Mouse (Mus musculus) neural tube, embryonic 10.5 days (tissue): ENCODE measurements at regions not wholly inside any gene's neighbourhood (a gene's known extent, or its start where the extent isn't known, plus 50 kb on each side); places are given as distances from the start of the nearest gene placed in this dataset.

ENCODE experiments used
- DNase-seq: peaks from one replicate; pipeline ENCODE4 v3.0.0-alpha.2; 2017; ENCODE audit warnings: low spot score; ENCODE audit errors: extremely low spot score

GRCm38 (mm10) chr11:64776691-64777090 lies 202.1 kb upstream of the Elac2 start:
- DNase-seq = no peak

GRCm38 (mm10) chr11:64800246-64801121 lies 178.4 kb upstream of the Elac2 start:
- peak; percentile 52 for DNase-seq

- DNase-seq = no peak
Observed at GRCm38 (mm10) chr11:64801351-64801750, 177.5 kb upstream of the Elac2 start.

GRCm38 (mm10) chr11:64805567-64805966 lies 173.3 kb upstream of the Elac2 start:
- no peak for DNase-seq

DNA sequence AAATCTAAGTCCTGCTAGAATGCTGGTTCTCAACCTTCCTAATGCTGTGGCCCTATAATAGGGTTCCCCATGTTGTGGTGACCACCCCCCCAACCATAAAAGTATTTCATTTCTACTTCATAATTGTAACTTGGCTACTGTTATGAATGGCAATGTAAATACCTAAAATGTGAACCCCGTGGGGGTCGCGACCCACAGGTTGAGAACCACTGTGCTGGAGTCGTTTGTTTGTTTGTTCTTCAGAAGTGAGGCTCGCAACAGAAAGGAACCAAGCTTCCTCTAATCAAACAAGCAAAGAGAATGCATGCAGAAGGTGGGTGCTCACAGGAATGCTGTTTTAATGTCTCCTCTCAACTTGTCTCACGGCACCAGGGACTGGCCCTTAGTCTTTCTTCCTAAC lies 166.4 kb upstream of the Elac2 start:
- no peak for DNase-seq

DNA sequence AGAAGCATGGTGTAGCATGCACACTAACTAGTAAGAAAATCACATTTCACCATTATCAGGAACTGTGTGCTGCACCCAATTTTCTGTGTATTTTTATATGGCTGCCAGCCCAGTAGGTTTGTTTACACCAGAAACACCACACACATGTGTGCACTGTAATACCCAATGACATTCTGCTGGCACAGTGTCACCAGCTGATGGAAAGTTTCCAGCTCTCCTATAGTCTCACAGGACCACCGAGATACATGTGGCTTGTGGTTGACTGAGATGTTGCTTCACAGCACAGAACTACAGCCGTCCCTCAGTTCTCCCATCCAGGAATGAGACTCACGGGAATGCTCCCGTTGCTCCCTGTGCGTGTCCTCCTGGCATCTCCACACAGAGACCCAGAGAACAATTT lies 149.4 kb upstream of the Elac2 start:
- DNase-seq = no peak

DNA sequence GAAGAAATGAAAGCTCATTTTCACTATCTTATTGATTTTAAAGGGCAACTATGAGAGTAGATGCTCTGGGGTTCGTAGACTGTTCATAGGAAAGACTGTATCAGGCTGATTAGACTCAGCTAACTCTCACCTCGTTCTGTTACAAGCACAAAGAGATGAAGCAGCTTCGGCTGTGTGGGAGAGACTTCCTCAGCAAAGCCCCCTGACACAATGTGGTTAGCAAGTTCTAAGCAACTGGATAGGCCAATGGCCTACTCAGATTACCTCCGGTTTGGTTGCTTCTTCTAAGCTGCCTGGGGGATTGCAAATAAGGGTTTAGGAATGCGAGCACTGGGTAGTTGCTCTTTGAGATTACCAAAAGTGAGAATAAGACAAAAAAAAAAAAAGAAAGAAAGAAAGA lies 146.4 kb upstream of the Elac2 start:
- no peak for DNase-seq

DNA sequence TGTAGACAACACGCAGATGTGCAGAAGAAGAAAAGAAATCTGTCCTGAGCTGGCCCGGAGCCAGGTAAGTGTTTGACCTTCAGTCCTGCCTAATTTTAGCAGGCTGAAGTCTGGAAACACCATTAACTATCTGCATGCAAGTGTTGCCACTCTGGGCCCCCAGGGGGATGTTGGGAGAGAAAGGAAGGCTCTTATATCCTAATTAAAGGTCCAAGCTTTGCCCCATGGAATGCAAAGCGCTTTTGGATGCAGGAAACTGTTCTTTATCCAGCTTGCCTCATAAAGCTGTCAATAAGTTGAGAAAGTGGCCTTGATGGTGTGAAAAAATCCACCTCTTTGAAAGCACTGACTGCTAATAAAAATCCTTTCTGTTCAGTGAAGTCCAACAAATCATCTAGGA lies 145.1 kb upstream of the Elac2 start:
- peak; percentile 30 for DNase-seq

DNA sequence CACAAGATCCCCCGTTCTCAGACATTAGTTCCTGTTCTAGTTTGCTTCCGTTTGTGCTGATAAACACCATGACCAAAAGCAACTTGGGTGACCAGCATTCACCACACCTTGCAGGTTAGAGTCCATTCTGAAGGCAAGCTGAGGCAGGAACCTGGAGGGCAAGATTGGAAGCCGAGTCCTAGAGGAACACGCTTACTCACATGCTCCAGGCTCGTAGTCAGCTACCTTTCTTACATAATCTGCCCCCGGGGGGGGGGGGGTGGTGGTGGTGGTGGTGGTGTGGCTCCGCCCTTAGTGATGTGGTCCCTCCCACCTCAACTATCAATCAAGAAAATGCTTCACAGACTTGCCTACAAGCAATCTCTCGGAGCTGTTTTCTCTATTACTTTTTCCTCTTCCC lies 142.1 kb upstream of the Elac2 start:
- no peak for DNase-seq

DNA sequence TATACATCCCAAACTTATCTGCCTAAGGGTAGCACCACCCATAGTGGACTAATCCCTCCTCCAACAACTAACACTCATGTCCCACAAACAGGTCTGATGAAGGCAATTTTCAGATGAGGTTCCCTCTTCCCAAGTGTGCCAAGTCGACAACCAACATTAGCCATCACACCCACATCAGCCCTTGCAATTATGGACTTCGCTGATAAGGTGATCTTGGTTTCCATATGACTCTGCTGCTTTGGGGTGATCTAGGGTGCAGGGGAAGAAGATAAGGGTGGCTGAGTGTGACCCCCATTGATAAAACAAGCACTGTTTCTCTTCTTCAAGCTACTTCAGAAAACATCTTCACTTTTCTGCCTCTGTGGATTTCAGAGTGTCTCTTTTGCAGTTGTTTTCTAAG lies 137.7 kb upstream of the Elac2 start:
- no peak for DNase-seq

DNA sequence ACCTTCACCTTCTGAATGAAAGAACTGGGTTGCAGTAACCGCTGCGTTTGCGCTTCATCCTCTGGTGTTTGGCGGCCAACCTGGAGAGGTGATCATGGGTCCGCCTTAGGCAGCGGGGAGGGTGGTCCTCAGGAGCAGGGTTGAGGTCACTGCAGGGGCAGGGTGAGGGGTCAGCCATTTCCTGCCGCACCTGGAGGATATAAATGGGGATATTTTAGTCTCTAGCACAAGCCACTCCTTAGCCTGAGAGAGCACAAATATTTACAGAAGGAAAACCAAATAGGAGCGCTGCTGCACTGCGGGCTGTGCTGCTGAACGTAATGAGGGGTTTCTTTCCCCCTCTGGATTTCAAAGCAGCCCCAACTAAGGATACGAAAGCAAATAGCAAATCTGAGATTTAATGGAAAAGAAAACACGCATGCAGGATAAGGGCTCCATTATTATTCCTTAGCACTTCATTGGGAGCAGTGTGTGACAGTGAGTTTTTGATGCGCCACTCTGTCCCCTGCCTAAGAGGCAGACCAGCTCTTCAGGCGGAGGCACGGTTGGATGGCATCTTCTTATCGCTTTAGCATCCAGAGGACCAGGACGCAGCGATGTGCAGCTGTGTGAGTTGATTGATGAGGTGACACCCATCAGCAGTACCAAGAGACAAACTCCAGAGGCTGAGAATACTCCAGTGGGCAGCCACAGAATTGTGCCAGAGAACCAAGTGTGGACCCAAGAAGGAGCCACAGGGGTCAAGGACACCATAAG lies 135.9 kb upstream of the Elac2 start:
- DNase-seq = peak; percentile 27

DNA sequence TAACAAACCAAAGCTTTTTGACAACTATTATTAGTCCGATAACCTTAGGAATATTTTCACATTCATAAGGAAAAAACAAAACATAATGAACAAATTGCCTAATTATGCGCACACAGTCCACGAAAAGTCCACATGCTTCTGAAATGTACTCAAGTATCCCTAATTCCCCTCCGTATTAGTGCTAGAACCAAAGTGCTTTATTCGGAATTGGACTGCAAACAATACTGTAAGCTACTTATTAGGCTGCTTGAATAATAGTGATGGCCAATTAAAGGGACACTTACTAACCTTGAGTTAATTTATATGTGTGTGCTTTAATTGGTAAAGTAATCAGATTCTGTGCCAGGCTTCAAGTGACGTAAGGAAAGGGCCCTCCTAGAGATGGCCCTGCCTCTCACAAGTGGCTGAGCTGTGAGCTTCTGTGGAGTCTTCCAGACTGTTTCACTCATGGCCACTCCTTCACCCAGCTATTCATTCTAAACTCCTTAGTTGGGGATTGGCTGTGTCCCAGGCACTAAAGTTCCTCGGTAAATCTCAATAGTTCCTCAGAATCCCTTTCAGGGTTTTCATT lies 132.2 kb upstream of the Elac2 start:
- DNase-seq = no peak

- DNase-seq = peak; percentile 21
Observed at GRCm38 (mm10) chr11:64859636-64860035, 119.2 kb upstream of the Elac2 start.

DNA sequence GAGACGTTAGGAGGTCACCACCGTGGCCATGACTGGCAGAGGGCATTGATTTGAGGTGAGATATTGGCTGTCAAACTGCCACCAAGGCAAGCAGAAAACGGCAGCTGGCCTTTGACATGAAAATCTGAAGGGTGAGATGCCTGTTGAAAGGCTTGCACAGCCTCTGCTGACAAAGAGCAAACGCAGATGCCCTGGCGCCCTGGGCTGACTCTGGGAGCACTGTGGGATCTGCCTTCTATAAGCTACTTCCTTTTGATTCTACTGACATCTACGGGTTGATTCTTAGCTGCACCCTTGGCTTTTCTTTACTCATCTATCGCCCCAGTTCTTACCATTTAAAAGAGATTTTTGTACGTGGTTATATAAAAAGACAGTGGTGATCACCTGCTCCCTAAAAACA lies 98.2 kb upstream of the Elac2 start:
- DNase-seq = no peak

- DNase-seq = no peak
Observed at GRCm38 (mm10) chr11:64884518-64884917, 94.3 kb upstream of the Elac2 start.

GRCm38 (mm10) chr11:64889335-64890020 lies 89.4 kb upstream of the Elac2 start:
- DNase-seq = peak; percentile 38

GRCm38 (mm10) chr11:64890776-64891175 lies 88.1 kb upstream of the Elac2 start:
- DNase-seq = peak; percentile 42

DNA sequence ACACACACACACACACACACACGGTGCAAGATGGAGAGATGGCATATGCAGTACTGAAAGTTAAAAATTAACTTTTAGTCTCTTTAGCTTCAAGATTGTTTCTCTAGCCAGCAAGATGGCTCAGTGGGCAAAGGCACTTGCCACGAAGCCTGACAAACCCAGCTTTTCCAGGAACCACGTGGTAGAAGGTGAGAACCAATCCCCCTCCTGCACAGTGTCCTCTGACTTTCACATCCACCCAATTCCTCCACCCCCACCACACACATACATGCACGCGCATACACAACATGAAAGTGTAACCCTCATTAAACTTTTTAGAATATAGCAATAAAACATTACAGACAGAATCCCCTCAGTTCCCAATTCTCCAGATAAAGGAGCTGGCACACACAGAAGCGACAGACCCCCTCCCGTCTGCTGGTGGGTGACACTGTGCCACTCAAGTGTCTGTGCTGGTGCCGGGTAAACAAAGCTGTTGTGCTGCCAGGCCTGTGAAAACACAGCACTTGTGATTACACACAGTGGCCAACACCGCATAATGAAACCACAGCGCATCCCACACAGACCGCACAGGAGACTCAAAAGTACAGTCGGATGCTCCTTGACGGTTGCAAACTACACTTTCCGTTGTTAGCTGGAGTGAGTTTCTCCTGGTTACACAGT lies 82.9 kb upstream of the Elac2 start:
- no peak for DNase-seq

DNA sequence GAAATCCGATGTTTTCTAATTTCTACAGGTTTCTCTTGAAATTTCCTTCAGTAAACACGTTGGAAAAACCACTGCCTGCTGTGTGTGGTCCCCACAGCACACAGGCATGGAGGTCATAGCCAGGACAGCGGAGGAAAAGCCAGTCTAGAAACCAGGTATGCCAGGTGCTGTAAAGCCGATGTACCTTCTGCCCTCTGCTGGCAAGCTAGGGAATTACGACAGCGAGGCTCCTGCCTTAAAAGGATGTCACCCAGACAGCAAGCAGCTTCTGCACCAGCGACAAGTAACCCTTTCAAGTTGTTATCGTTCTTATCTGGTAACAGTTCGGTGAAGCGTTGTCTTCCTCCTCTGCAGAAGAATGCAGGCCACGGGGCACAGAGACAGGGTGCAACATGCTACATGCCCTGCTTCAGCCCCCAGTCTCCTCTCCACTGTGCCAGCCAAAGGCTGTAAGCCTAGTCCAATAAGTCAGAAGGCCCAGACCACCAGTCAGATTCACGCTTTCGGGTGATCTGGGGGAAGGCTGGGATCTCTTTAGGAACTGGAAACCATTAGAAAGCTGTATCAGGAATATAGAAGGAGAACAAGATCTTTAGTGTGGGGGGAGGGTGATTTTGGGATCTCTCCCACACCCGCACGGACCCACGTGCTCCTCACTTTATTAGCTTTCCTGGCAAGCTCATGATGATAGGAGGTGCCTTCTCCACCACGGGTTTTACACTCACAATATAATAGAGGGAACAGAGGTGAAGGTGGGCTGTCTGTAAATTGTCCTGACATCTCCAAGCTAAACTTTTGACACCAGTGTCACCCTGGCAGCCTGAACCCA lies 79.9 kb upstream of the Elac2 start:
- peak; percentile 84 for DNase-seq

DNA sequence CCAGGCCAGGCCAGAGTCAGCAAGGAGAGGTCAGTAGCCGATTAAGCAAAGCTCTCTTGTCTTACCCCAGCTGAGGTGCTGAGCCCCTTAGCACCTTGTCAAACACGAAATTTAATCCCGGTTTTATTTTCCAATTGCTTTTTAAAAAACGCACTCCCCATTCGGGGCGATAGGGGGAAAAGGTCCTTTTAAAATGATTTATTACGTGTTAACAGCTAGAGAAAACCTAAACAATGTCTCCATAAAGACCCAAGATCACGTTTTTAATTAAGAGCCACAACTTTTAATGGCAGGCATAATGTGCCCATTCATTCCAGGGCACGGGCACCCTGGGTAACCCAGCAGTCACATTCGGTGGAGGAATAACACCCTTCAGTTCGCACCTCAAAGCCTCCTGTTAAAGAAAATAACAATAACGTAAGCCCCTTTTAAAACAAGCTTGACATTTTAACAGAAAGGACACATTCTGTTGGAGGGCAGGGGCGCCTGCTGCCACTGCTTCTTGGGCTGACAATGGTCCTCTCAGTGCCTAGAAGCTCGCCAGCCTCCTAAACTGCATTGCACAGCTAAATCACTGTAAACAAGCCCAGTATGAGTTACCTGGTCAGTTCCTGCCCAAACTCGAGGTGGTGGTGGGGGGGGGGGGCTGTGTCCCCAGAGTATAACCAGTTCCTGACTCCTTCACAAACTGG lies 79.1 kb upstream of the Elac2 start:
- no peak for DNase-seq
